In the genomic region with DNA sequence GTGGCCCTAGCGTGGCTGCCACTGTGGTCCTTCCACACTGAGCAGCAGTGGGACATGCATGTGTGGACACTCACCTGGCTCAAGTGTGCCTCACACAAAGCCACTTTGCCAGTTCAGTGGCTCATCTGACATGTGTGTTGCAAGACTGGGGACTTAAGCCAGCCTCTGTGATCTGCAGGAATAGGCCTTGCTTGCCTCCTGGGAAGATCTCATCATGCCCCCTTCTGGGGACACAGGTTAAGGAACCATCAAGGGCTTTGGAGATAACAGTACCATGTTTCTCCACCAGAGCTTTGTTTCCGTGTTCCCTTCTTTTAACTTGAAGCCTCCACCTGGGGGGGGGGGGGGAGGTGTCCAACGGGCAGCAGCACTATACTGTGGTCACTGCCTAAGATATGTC, we compare ENCODE assay signal across 9 mouse cellular contexts. TPM values are rescaled to one million over a fixed set of nuclear protein-coding genes. Genes with fewer than 3 reads are reported as not detected.
DNase-seq lines count a peak whose midpoint lies in the region; ATAC-seq and TF ChIP-seq lines count a peak whose summit lies in the region.
"Had no signal": no experiment of that assay in that cellular context is flagged by ENCODE, and none has a peak within 500 bp of the region (broad histone marks: within the 10 kb centered on the region; RNA-seq: fewer than 3 reads in every experiment).

No protein-coding gene starts in this region.

- H3K4me3 ChIP-seq in megakaryocyte, embryonic 14.5 days (replicated peaks) = peak overlapping the region; percentile 48
- H3K4me3 ChIP-seq in kidney, postnatal 0 days (replicated peaks; ENCODE audit: low read depth, low read length) = no peak overlapping the region
- H3K4me3 ChIP-seq: heart, embryonic 13.5 days had no signal

- peak; percentile 55 for DNase-seq in R1 (ENCODE audit: low read depth, low spot score)
- peak; percentile 75 for DNase-seq in kidney, postnatal 0 days (ENCODE audit: low spot score)
- DNase-seq in retina, postnatal 7 days (ENCODE audit: low read depth, low spot score) = peak; percentile 11
- DNase-seq in urinary bladder, postnatal 10 days (ENCODE audit: low spot score) = no peak
- no peak for DNase-seq in right cerebral cortex, postnatal 10 days (ENCODE audit: low spot score in 2 of 2)

- peak; percentile 75 for TF ChIP-seq CTCF in kidney, postnatal 0 days (IDR thresholded peaks at IDR 0.05; ENCODE audit: low read depth)

- 67% methylated on average over 3 of the region's 3 CpGs for WGBS in kidney, postnatal 0 days

- H3K27me3 ChIP-seq in megakaryocyte, embryonic 14.5 days (replicated peaks) = no peaks in the 10 kb centered on the region
- H3K27me3 ChIP-seq in kidney, postnatal 0 days (ENCODE audit: insufficient read depth, low read length) = no peaks in the 10 kb centered on the region
- H3K27me3 ChIP-seq: heart, embryonic 13.5 days had no signal

- no peaks in the 10 kb centered on the region for H3K9me3 ChIP-seq in megakaryocyte, embryonic 14.5 days
- no peaks in the 10 kb centered on the region for H3K9me3 ChIP-seq in kidney, postnatal 0 days (replicated peaks; ENCODE audit: low read length)
- H3K9me3 ChIP-seq: heart, embryonic 13.5 days had no signal

- H3K4me2 ChIP-seq in kidney, postnatal 0 days (ENCODE audit: low read length) = no peak overlapping the region
- H3K4me2 ChIP-seq: heart, embryonic 13.5 days had no signal

- H3K27ac ChIP-seq in kidney, postnatal 0 days = no peak overlapping the region
- H3K27ac ChIP-seq: heart, embryonic 13.5 days had no signal

- H3K4me1 ChIP-seq in megakaryocyte, embryonic 14.5 days = peaks cover 57% of the 10 kb centered on the region
- H3K4me1 ChIP-seq in kidney, postnatal 0 days (replicated peaks; ENCODE audit: insufficient read depth, low read length) = no peaks in the 10 kb centered on the region
- H3K4me1 ChIP-seq: heart, embryonic 13.5 days had no signal

- H3K9ac ChIP-seq in kidney, postnatal 0 days (ENCODE audit: low read depth, low read length) = no peak overlapping the region
- H3K9ac ChIP-seq: heart, embryonic 13.5 days had no signal

- peaks cover 89% of the 10 kb centered on the region for H3K36me3 ChIP-seq in megakaryocyte, embryonic 14.5 days (replicated peaks; ENCODE audit: low read length)
- peaks cover 59% of the 10 kb centered on the region for H3K36me3 ChIP-seq in kidney, postnatal 0 days (ENCODE audit: insufficient read depth, low read length)

- no peak for ATAC-seq in megakaryocyte, adult 5-6 weeks (ENCODE audit: poor library complexity, severe bottlenecking)
- ATAC-seq in kidney, postnatal 0 days (replicated peaks; ENCODE audit: low FRiP score, low read depth) = peak; percentile 43
- ATAC-seq: midbrain, embryonic 16.5 days had no signal

RNA-seq across cellular contexts. Expression of gene Usp42, which starts 35.8 kb away (rescaled TPM):
- polyA plus RNA-seq in megakaryocyte, embryonic 14.5 days (2012; ENCODE audit: insufficient read depth, low replicate concordance) = 3.0 and 8.2 TPM in 2 replicates
- 14.8 and 16.0 TPM in 2 replicates for total RNA-seq in megakaryocyte, adult 5-6 weeks (2015)
- total RNA-seq in megakaryocyte, adult 5-6 weeks (2017) = 7.7 and 8.0 TPM in 2 replicates
- polyA plus RNA-seq in kidney, postnatal 0 days (2015; fragmentation: Nextera tagmentation; extraction: Ambion mirVana) = 12.9 and 13.1 TPM in 2 replicates

Comparison
In these comparisons a context has a peak if more than half of its experiments do, and no peak if none do; other contexts are left out.
1. DNase-seq: peak in R1 (single experiment), kidney, postnatal 0 days (single experiment) and retina, postnatal 7 days (single experiment); none in urinary bladder, postnatal 10 days (single experiment) and right cerebral cortex, postnatal 10 days (0 of 2).